Mouse (Mus musculus) right cerebral cortex, postnatal 25 days (tissue): ENCODE measurements at regions not wholly inside any gene's neighbourhood (a gene's known extent, or its start where the extent isn't known, plus 50 kb on each side); places are given as distances from the start of the nearest gene placed in this dataset.

Experiments used
- DNase-seq: peaks from one replicate; pipeline ENCODE4 v3.0.0; 2022

GRCm38 (mm10) chr12:28380203-28380602, 172.0 kb downstream of the Dcdc2c start:
- no peak for DNase-seq

DNA sequence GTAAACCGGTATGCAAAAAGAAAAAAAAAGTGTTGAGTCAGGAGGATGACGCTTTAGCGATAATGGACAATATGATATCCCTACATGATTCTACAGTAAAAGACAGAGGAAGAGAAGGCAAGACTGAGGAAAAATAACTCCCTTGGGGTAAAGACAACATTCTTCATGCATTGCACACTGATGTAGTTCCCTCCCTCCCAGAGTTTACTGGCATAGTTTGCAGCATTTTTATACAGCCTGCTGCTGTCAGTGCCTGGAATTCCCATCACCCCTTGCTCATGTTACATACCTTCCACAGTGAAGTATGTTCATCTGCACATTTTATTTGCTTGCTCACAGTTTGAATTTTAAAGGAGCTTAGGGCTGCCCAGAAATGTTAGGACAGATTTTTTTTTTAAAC, 174.2 kb downstream of the Dcdc2c start:
- DNase-seq, result no peak

DNA sequence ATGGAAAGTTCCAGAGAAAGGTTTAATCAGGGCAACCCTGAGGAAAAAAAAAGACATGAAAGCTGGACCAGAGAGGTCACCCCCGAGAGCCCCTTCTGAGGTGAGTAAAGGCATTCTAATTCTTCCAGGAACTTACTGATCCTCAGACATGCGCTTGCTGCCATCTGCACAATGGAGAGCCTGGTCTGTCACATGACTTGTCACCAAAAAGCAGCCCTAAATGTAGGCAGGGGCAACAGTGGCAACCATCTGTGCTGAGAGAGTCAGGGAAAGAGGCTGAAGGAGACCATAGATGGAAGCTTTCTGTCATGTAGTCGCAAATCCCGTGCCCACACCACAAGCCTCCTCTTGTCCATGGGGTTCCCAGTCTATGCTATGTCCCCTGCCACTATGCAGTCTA, 174.8 kb downstream of the Dcdc2c start:
- DNase-seq, result no peak

GRCm38 (mm10) chr12:28376770-28377169, 175.4 kb downstream of the Dcdc2c start:
- no peak for DNase-seq

- no peak for DNase-seq
Observed at GRCm38 (mm10) chr12:28365304-28365703, 186.9 kb downstream of the Dcdc2c start.

DNA sequence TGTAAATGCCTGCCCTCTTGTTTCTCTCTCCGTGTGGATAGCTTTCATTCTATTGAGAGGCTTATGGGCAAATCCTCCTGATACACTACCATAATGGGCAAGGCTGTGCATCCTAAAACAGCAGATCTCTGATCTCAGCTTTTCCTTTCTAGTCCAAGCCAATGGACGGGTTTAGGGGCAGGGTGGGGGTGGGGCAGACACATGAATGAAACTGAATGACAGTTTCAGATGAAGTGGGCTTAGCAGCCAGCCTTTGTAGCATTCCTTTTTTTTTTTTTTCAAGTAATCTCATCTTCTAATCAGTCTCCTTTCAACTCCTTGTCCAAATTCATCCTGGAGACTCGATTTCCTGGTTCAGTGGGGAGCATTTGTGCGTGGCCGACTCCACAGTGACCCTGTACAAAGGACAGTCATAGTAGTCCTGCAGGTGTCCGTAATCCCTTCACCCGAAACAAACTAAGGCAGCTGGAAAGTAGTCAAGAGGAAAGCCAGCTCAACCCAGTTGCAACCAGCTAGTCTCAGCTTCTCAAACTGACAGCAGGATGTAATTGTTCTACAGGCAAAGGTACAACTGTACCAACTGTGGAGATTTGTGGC, 193.4 kb downstream of the Dcdc2c start:
- DNase-seq, result no peak

DNA sequence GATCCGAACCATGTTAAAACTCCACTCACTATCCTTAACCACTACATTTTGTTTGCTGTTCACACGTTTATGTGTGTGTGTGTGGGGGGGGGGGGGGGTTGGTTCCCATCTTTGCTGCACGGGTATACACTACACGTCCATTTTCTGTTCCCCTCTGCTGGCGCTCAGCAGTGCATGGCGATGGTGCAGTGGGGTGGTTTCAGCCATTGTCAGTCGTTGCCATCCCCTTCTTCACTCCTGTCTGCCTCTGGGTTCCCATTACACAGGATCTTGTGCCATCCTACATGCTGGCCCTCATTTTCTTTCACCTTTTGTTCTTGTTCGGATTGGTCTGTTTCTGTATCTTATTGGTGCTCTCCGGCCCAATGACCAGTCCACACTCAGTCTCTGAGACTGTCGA, 194.4 kb downstream of the Dcdc2c start:
- no peak for DNase-seq

DNA sequence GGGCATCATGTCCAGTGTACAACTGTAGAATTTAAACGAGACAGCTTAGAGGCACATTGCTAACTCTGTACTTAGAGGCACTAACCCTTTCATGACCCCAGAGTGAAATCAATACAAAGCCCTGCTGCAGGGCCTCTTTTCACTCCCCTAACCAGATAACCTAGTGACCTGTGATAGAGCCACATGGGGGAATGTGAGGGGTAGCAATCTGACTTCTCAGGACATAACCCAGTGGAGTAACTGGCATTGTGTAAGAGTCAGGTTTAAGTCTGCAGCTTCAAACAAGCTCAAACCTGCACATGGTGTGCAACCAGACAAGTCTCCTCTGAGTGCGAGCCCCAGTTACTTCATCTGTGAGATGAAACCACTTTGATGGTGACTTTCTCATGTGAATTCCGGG, 199.1 kb downstream of the Dcdc2c start:
- DNase-seq, result no peak

DNA sequence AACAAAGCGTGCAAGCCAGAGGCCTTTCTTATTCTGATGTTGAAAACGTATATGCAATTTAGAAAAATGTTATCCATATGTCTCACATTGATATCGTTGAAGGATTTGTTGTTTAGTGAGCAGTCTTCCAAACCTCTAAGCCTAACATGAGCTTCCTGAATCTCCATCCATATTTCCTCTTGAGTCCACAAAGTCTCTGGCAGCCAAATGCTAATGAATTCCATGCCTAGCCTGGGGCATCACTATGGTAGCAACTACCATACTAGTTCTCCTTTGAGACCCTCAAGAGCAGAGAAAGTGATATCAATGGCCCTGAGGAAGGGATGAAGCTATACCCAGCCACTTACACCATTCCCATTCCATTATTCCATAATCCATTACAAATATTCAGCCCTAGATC, 199.6 kb downstream of the Dcdc2c start:
- no peak for DNase-seq

- no peak for DNase-seq
Observed at GRCm38 (mm10) chr12:28342735-28343134, 209.5 kb downstream of the Dcdc2c start.

DNA sequence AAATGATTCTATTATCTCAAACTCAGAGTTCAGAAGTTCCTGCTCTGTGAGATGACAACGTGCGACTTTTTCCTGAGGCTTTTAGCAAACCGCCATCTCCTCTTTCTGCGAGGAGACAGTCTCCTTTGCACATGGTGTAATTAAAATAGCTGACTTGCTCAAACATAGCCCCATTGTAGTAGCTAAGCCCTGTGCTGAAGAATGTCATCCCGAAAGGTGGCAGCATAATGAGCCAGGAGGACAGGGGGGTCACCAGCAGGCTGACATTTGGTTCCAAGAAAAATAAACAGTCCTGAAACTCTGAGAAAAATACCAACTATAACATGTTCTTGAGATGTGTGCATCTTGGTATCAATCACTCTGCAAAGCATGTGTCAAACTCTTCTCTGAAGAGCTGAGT, 219.6 kb downstream of the Dcdc2c start:
- DNase-seq, result no peak

DNA sequence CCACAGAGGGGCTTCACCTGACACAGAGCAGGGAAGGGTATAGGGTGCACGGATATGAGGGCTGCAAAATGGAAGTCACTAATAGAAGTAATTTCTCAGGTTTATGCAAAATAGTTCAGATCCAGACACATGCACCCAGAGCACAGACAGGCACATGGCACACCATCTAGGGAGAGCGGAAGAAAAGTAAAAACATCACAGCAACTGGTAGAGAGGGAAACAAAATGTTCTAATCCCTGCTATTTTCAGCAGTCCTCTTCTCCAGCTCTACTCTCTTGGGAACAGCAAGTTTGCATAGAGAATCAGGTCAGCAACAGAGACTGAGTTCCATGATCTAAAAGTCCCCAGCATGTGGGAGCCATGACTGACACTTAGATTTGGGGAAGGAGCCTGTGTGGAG, 220.4 kb downstream of the Dcdc2c start:
- DNase-seq, result no peak

- DNase-seq, result no peak
Observed at GRCm38 (mm10) chr12:28323659-28324058, 228.5 kb downstream of the Dcdc2c start.

DNA sequence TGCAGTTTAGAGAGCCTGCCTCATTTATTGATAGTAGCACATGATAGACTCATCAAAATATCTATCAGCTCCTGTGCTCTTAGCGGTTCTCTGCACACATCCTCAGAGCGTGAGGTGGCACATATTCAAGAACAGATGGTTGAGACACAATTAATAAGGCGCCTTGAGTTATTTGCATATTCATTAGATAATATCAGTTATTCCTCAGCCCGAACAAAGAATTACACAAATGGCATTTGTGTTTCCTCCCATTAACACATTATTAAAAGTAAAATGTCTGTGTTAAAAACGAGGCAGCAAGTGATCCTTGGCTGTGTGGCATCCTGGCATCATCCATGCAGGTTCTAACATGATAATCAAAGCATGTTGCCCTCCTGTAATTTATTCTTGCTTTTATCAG, 243.0 kb downstream of the Dcdc2c start:
- DNase-seq, result no peak

DNA sequence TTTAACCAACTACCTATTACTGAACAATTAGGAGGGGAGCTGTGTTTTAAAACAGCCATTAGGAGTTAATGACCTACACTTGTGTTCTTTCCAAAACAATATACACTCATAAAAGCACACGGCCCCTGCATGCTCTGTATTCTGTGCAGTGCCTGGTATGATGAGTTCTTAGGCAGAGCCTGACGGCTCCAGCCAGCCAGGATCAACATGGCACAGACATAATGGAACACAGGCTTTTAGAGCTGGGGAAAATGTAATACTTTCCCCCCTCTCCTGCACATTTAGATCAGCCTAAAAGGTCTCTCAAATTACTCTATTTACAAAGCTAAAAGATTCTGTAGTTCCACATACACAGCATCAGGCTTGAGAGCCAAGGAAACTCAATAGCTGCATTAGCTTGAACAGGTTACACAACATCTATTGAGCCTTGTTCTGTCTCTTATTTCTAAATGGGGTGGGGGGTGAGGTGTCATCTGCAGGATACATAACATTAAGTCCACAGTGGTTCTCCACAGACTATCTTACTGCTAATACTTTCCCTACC, 250.1 kb downstream of the Dcdc2c start:
- DNase-seq, result no peak

DNA sequence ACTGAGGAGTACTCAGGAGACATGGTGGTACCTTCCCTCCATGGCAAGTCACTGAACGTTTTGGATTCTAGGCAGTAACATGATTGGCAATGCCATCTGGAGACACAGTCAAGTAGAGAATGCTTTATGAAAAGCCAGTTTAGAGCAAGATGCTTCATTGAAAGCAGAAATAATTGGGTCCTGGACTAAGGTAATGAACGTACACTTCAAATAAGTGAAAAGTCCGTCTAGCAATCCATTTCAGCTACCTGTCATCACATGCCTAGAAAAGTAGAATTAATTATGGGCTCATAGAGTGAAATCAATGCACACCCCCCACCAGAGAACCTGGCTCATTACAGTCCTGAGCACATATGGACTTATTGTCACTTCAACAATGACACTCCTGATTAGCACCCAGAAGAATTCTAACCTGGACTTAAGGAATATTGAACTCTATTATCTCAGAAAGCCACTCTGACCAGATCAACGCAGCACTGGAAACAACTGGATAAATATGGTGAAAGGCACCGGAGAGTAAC, 263.8 kb downstream of the Dcdc2c start:
- DNase-seq, result no peak

GRCm38 (mm10) chr12:28255524-28255923, 296.7 kb downstream of the Dcdc2c start:
- DNase-seq, result no peak

DNA sequence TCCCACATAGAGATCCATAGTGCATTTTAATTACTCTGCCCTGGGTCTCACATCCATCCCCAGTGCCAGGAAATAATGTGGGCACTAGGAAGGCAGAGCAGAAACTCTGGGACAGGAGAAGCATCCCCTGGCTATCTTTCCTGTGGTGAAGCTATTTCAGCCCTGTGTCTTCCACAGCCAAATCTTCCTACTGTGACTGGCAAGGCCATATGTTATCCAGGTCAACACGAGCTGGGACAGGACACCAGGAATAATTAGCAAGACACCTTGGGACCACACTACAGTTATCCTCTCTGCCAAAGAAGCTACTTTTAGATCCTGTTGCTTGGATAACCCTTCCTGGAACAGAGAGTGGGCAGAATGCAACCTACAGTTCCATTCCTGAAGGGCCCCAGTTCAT, 301.7 kb downstream of the Dcdc2c start:
- DNase-seq, result no peak

DNA sequence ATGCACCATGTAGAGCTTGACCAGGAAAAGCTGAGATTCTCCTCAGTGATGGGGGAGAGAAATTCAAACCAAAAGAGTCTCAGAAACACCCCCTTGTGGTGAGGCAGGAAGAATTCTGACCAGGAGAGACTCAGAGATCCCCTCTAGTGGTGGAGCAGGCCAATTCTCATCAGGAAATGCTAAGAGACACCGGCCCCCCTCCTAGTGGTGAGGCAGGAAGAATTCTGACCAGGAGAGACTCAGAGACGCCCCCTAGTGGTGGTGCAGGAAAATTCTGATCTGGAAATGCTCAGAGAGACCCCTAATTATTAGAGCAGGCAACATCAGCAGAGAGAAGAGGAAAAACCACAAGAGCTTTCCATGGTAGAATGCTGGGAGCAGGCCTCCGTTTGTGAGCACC, 303.4 kb downstream of the Dcdc2c start:
- DNase-seq, result peak; percentile 34

DNA sequence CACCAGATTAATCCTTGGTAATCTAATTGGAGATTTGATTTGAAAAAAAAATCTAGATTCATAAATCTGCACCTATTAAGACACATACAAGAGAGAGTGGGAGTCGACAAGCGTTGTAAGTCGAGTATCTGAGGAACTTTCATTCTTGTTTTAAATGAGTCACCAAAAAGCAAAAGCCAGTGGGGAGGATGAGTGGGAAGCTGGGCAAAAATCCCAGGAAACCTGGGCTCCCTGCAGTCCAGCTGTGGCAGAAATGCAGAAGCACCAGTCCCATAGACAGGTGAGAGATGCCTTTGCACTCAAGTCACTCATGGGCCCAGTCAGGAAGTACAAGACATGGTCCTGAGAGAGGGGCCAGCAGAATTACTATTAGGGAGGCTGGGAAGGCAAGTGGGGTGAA, 303.9 kb downstream of the Dcdc2c start:
- DNase-seq, result peak; percentile 39

DNA sequence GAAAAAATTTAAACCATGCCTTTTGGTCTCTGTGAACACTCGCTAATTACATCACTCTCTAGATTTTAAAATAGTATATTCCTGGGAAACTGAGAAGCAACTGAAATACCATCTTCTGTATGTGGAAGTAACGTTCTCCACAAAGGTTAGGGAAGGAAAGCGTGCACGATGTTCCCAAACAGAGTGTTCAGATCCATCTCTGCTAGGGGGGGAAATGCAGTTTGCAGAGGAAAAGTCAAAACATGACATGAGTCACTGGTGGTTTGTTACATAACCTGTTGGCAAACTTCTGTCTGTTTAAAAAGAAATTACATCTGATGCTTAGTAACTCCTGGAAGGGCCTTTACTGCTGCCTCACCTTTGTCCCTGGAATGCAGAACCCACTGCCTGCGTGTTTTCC, 314.2 kb downstream of the Dcdc2c start:
- peak; percentile 31 for DNase-seq

- no peak for DNase-seq
Observed at GRCm38 (mm10) chr12:28237041-28237440, 315.2 kb downstream of the Dcdc2c start.

DNA sequence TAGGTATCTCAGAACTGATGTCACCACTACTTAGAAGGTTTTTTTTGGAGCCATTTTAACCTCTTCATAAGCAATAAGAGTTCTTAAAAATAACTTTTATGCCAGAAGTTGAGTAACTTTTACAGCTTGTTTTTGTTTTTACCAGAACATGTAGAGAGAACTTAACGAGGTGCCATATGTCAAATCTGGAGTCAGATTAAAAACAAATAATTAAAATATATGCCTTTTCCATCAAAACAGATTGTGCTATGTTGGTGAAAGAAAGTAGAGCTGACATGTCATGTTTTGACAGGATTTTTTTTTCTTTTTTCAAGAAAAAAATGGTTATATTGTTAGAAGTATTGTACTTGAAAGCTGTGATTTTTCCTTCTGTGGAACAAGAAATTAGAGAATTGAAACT, 349.4 kb downstream of the Dcdc2c start:
- no peak for DNase-seq

DNA sequence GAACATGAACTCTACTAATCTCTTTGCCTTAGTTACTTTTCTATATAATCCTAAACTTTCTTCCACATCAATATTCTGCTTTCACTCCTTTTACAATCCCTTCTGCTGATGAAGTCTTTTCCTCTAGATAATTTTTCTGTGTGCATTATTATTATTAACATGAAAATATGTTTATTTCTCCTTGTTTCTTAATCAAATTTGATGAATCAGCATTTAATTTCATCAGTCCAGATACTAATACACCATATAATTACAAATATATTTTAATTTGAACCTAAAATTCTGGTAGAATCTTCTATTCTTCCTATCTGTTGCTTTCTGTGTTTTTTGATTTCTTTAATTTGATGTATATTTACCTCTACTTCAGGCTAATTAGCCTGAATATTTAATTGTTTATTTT, 365.5 kb downstream of the Dcdc2c start:
- DNase-seq, result no peak

- DNase-seq, result no peak
Observed at GRCm38 (mm10) chr12:28181265-28181664, 370.9 kb downstream of the Dcdc2c start.
